Mouse (Mus musculus): ENCODE data around the gene Ccdc12. TPM values are rescaled to one million over a fixed set of nuclear protein-coding genes. Genes with fewer than 3 reads are reported as not detected.

Gene Ccdc12
- polyA plus RNA-seq, 1 experiment from 2014 or later: 120 TPM

DNA sequence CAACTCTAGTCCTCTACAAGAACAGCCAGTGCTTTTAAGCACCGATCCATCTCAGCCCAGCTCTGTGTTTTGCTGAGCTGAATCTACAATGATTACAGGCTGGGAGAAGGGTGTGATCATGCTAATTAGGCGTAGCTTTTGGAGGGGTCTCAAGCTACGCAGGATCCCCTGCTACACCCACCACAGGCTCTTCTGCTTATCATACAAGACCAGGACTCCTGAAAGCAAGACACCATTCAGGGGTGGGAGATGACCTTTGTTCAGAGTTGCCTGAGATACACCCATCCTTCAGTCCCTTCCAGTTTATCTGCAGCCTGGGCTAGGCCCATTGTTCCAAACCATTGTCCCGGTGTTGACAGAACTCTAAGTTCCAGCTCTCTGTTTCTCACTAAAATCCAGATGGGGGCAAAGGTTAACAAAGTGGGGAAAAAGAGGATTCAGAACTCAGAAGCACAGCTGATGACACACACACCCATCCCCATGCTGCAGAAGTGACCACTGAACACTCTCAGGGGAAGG lies 96.7 kb downstream of the Ccdc12 start:
- Histone ChIP-seq H3K36me3 (ENCODE audit: control insufficient read depth, insufficient read depth, low read length) (no peaks in the 10 kb centered on the region), H3K4me2 (ENCODE audit: low read length) (no peak overlapping the region), H3K9me3 (replicated peaks; ENCODE audit: control insufficient read depth, low read length) (no peaks in the 10 kb centered on the region), H3K4me3 (ENCODE audit: low read depth, low read length) (no peak overlapping the region), H3K4me1 (ENCODE audit: control insufficient read depth, insufficient read depth, low read length) (no peaks in the 10 kb centered on the region), H3K27ac (ENCODE audit: low read depth, low read length) (no peak overlapping the region), H3K27me3 (replicated peaks; ENCODE audit: control insufficient read depth, insufficient read depth, low read length) (no peaks in the 10 kb centered on the region), H3K9ac (ENCODE audit: low read length) (no peak overlapping the region)
- DNase-seq (ENCODE audit: low spot score) (no peak), ATAC-seq (no peak)
- WGBS: 75% methylated on average over 4 of the region's 4 CpGs

DNA sequence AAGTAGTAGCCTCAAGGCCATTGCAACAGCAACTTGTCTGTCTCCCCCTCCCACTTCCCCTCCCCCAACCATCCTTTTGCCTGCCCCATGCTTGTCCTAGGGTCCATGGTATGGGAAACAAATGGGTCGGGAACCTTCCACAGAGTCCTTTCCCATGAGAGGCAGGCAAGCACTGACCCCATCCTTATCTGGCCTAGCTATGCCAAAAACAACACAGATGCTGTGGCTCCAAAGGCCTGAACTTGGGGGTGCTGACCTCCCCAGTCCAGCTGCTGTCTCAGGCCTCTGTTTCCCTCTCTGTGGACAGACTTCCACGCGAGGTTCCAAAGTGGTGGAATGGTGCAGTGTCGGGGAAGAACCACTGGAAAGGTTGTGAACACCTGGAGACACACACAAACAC lies 97.5 kb downstream of the Ccdc12 start:
- 78% methylated on average over 4 of the region's 4 CpGs for WGBS
- Histone ChIP-seq H3K36me3 (ENCODE audit: control insufficient read depth, insufficient read depth, low read length) (no peaks in the 10 kb centered on the region), H3K9me3 (replicated peaks; ENCODE audit: control insufficient read depth, low read length) (no peaks in the 10 kb centered on the region), H3K4me3 (ENCODE audit: low read depth, low read length) (no peak overlapping the region), H3K27ac (ENCODE audit: low read depth, low read length) (no peak overlapping the region), H3K4me2 (ENCODE audit: low read length) (no peak overlapping the region), H3K4me1 (ENCODE audit: control insufficient read depth, insufficient read depth, low read length) (no peaks in the 10 kb centered on the region), H3K9ac (ENCODE audit: low read length) (no peak overlapping the region), H3K27me3 (replicated peaks; ENCODE audit: control insufficient read depth, insufficient read depth, low read length) (no peaks in the 10 kb centered on the region)
- DNase-seq (ENCODE audit: low spot score): no peak
- no peak for ATAC-seq

DNA sequence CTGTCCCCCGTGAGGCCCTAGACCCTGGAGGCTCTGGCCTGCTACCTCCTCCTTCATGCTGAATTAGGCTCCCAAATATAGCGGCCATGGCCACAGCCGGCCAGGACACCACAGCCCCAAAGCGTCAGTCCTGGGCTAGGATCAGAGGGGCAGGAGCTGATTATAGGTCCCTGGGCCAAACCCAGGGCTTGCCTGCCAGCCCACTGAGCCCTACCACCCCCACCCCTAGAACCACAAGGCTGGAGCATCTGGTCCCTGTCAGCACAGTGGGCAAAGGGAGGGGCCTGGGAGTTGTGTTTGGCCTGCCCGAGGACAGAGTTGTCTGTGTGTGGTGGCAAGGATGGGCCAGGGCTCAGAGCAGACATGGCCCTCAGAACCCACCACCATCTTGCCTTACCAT lies 101.5 kb downstream of the Ccdc12 start:
- no peak for DNase-seq (ENCODE audit: low spot score)
- H3K9me3 ChIP-seq (replicated peaks; ENCODE audit: control insufficient read depth, low read length): no peaks in the 10 kb centered on the region
- 87% methylated on average over 5 of the region's 5 CpGs for WGBS
- no peaks in the 10 kb centered on the region for H3K36me3 ChIP-seq (ENCODE audit: control insufficient read depth, insufficient read depth, low read length)
- H3K27ac ChIP-seq (ENCODE audit: low read depth, low read length): no peak overlapping the region
- H3K4me2 ChIP-seq (ENCODE audit: low read length): no peak overlapping the region
- no peak overlapping the region for H3K9ac ChIP-seq (ENCODE audit: low read length)
- H3K27me3 ChIP-seq (replicated peaks; ENCODE audit: control insufficient read depth, insufficient read depth, low read length): no peaks in the 10 kb centered on the region
- no peak for ATAC-seq
- no peak overlapping the region for H3K4me3 ChIP-seq (ENCODE audit: low read depth, low read length)
- H3K4me1 ChIP-seq (ENCODE audit: control insufficient read depth, insufficient read depth, low read length): no peaks in the 10 kb centered on the region

DNA sequence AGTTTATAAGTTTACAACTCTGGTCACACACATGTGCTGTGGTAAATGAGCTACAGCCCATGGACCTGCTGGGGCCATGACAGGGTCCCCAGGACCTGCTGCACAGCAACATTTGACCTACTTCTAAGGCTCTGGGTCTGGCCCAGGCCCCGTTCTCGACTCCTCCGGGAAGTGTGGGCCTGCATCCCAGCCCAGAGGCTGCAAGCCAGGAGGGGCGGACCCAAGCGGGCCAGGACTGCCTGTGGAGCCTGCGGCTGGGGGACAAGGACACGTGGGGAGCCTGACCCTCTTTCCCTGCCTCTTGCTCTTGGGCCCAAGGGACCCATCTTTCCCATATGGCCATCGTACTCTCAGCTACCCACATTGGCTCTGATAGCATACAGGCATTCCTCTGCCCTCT lies 102.3 kb downstream of the Ccdc12 start:
- Histone ChIP-seq H3K27ac (ENCODE audit: low read depth, low read length) (no peak overlapping the region), H3K36me3 (ENCODE audit: control insufficient read depth, insufficient read depth, low read length) (no peaks in the 10 kb centered on the region), H3K4me2 (ENCODE audit: low read length) (no peak overlapping the region), H3K4me3 (ENCODE audit: low read depth, low read length) (no peak overlapping the region), H3K9me3 (replicated peaks; ENCODE audit: control insufficient read depth, low read length) (no peaks in the 10 kb centered on the region), H3K9ac (ENCODE audit: low read length) (no peak overlapping the region), H3K27me3 (replicated peaks; ENCODE audit: control insufficient read depth, insufficient read depth, low read length) (no peaks in the 10 kb centered on the region), H3K4me1 (ENCODE audit: control insufficient read depth, insufficient read depth, low read length) (no peaks in the 10 kb centered on the region)
- DNase-seq (ENCODE audit: low spot score) (no peak), ATAC-seq (no peak)
- WGBS: 72% methylated on average over 8 of the region's 8 CpGs

DNA sequence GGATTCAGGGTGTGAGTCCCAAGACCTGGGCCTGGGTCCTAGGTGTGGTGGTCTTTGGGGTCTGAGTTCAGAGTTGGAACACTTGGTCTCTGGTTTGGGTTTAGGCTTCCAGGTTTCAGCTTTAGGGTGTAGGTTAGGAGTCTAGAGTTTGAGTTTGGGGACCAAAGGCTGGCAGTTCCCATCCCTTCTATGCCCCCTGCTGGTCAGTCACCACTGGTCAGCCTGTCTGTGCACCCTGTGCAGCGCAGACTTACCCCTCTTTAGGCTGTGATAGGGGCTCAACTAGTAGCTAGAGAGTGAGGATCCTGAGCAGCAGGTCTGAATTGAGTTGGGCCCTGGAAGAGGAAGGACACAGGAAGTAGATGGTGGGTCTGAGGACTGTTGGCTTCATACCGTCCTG lies 103.0 kb downstream of the Ccdc12 start:
- H3K9ac ChIP-seq (ENCODE audit: low read length): no peak overlapping the region
- H3K4me1 ChIP-seq (ENCODE audit: control insufficient read depth, insufficient read depth, low read length): no peaks in the 10 kb centered on the region
- no peak overlapping the region for H3K4me3 ChIP-seq (ENCODE audit: low read depth, low read length)
- WGBS: 65% methylated on average over 2 of the region's 2 CpGs
- no peak for DNase-seq (ENCODE audit: low spot score)
- no peak overlapping the region for H3K4me2 ChIP-seq (ENCODE audit: low read length)
- no peak overlapping the region for H3K27ac ChIP-seq (ENCODE audit: low read depth, low read length)
- H3K27me3 ChIP-seq (replicated peaks; ENCODE audit: control insufficient read depth, insufficient read depth, low read length): no peaks in the 10 kb centered on the region
- ATAC-seq: no peak
- H3K36me3 ChIP-seq (ENCODE audit: control insufficient read depth, insufficient read depth, low read length): no peaks in the 10 kb centered on the region
- H3K9me3 ChIP-seq (replicated peaks; ENCODE audit: control insufficient read depth, low read length): no peaks in the 10 kb centered on the region

DNA sequence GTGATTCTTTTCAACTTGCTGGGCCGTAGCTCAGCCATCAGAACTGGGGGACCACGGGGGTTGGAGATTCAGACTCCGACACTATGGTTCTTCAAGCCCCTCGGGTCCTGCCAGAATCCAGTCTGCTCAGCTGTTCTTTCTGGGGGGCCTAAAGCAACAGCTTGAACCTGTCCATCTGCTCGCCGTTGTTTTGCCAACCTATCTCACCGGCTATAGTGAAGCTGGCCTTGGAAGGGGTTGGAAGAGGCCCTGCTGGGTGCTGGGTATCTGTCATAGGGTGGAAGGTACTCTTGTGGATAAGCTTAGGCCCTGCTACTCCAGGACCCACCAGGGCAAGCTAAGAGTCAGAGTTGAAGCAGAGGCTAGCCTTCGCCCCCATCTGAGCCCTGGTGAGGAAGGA lies 104.6 kb downstream of the Ccdc12 start:
- Histone ChIP-seq H3K4me1 (ENCODE audit: control insufficient read depth, insufficient read depth, low read length) (no peaks in the 10 kb centered on the region), H3K4me3 (ENCODE audit: low read depth, low read length) (no peak overlapping the region), H3K4me2 (ENCODE audit: low read length) (no peak overlapping the region), H3K9ac (ENCODE audit: low read length) (no peak overlapping the region), H3K27me3 (replicated peaks; ENCODE audit: control insufficient read depth, insufficient read depth, low read length) (no peaks in the 10 kb centered on the region), H3K9me3 (replicated peaks; ENCODE audit: control insufficient read depth, low read length) (no peaks in the 10 kb centered on the region), H3K36me3 (ENCODE audit: control insufficient read depth, insufficient read depth, low read length) (no peaks in the 10 kb centered on the region), H3K27ac (ENCODE audit: low read depth, low read length) (no peak overlapping the region)
- DNase-seq (ENCODE audit: low spot score) (no peak), ATAC-seq (no peak)
- 82% methylated on average over 8 of the region's 8 CpGs for WGBS

Small RNA genes lying within 50 kb of the gene (microRNA-seq; reads per million reads assigned to microRNA genes)
- gene Mir8107: not detected

Other genes starting within 250 kb of the Ccdc12 start
- 13.1 and 18.7 TPM in 2 replicates for gene Ptpn23, start 248.3 kb upstream of the Ccdc12 start, polyA plus RNA-seq (2014; fragmentation: Nextera tagmentation; extraction: Ambion mirVana)
- 0.61 and 1.2 TPM in 2 replicates for gene Ngp, start 236.8 kb upstream of the Ccdc12 start, polyA plus RNA-seq (2014; fragmentation: Nextera tagmentation; extraction: Ambion mirVana)
- gene Klhl18, start 179.8 kb upstream of the Ccdc12 start, polyA plus RNA-seq (2014; fragmentation: Nextera tagmentation; extraction: Ambion mirVana): 10.5 and 14.3 TPM in 2 replicates
- gene Kif9, start 179.5 kb upstream of the Ccdc12 start, polyA plus RNA-seq (2014; fragmentation: Nextera tagmentation; extraction: Ambion mirVana): 3.0 and 3.2 TPM in 2 replicates
- 36.1 and 43.6 TPM in 2 replicates for gene Setd2, start 123.9 kb upstream of the Ccdc12 start, polyA plus RNA-seq (2014; fragmentation: Nextera tagmentation; extraction: Ambion mirVana)
- gene Nradd, start 32.1 kb upstream of the Ccdc12 start, polyA plus RNA-seq (2014; fragmentation: Nextera tagmentation; extraction: Ambion mirVana): 25.3 and 26.8 TPM in 2 replicates
- 0.86 and 2.7 TPM in 2 replicates for gene Nbeal2, start 2.3 kb upstream of the Ccdc12 start, polyA plus RNA-seq (2014; fragmentation: Nextera tagmentation; extraction: Ambion mirVana)
- gene Myl3, start 85.4 kb downstream of the Ccdc12 start, polyA plus RNA-seq (2014; fragmentation: Nextera tagmentation; extraction: Ambion mirVana): 0.33 TPM in 1 of 2 replicates, not detected in the other
- 4.0 and 4.7 TPM in 2 replicates for gene Pth1r, start 90.6 kb downstream of the Ccdc12 start, polyA plus RNA-seq (2014; fragmentation: Nextera tagmentation; extraction: Ambion mirVana)
- gene Prss42, start 141.7 kb downstream of the Ccdc12 start, polyA plus RNA-seq (2014; fragmentation: Nextera tagmentation; extraction: Ambion mirVana): not detected in 2 replicates
- gene Prss44, start 157.5 kb downstream of the Ccdc12 start, polyA plus RNA-seq (2014; fragmentation: Nextera tagmentation; extraction: Ambion mirVana): not detected in 2 replicates
- gene Prss43, start 170.2 kb downstream of the Ccdc12 start, polyA plus RNA-seq (2014; fragmentation: Nextera tagmentation; extraction: Ambion mirVana): not detected in 2 replicates
- 0.38 TPM in 1 of 2 replicates, not detected in the other for gene Prss45, start 178.1 kb downstream of the Ccdc12 start, polyA plus RNA-seq (2014; fragmentation: Nextera tagmentation; extraction: Ambion mirVana)
- not detected in 2 replicates for gene Prss46, start 188.0 kb downstream of the Ccdc12 start, polyA plus RNA-seq (2014; fragmentation: Nextera tagmentation; extraction: Ambion mirVana)
- not detected in 2 replicates for gene Prss50, start 201.5 kb downstream of the Ccdc12 start, polyA plus RNA-seq (2014; fragmentation: Nextera tagmentation; extraction: Ambion mirVana)
- gene Als2cl, start 223.4 kb downstream of the Ccdc12 start, polyA plus RNA-seq (2014; fragmentation: Nextera tagmentation; extraction: Ambion mirVana): 0.54 and 0.62 TPM in 2 replicates
- gene Tmie, start 223.6 kb downstream of the Ccdc12 start, polyA plus RNA-seq (2014; fragmentation: Nextera tagmentation; extraction: Ambion mirVana): 0.30 and 0.40 TPM in 2 replicates